Mouse (Mus musculus): ENCODE data around the gene Ube2s.

Ube2s gene

GRCm38 (mm10) chr7:4777851-4778637, 34.3 kb downstream of the Ube2s start:
- no peak for DNase-seq (ENCODE audit: low read depth, low spot score)

- DNase-seq (ENCODE audit: low read depth, low spot score), result peak; percentile 91
Measured at GRCm38 (mm10) chr7:4776861-4777830, 35.2 kb downstream of the Ube2s start.

GRCm38 (mm10) chr7:4776131-4776530, 36.3 kb downstream of the Ube2s start:
- no peak for DNase-seq (ENCODE audit: low read depth, low spot score)

- no peak for DNase-seq (ENCODE audit: low read depth, low spot score)
Measured at GRCm38 (mm10) chr7:4771202-4771601, 41.2 kb downstream of the Ube2s start, which contains the start of gene Fam71e2. Gene Fam71e2 (minus strand): TSS chr7:4771302.

GRCm38 (mm10) chr7:4764946-4765710, 47.3 kb downstream of the Ube2s start:
- no peak for DNase-seq (ENCODE audit: low read depth, low spot score)

- DNase-seq (ENCODE audit: low read depth, low spot score), result no peak
Measured at GRCm38 (mm10) chr7:4759670-4760069, 52.7 kb downstream of the Ube2s start.

- DNase-seq (ENCODE audit: low read depth, low spot score), result peak; percentile 99
Measured at GRCm38 (mm10) chr7:4752821-4753570, 59.4 kb downstream of the Ube2s start, which contains the start of gene Cox6b2. Gene Cox6b2 (minus strand): TSS chr7:4753094.

GRCm38 (mm10) chr7:4751971-4752820, 60.2 kb downstream of the Ube2s start:
- DNase-seq (ENCODE audit: low read depth, low spot score), result peak; percentile 98

- no peak for DNase-seq (ENCODE audit: low read depth, low spot score)
Measured at GRCm38 (mm10) chr7:4749169-4749568, 63.2 kb downstream of the Ube2s start.

- peak; percentile 70 for DNase-seq (ENCODE audit: low read depth, low spot score)
Measured at GRCm38 (mm10) chr7:4748321-4748720, 64.1 kb downstream of the Ube2s start.

GRCm38 (mm10) chr7:4747156-4747899, 65.1 kb downstream of the Ube2s start:
- DNase-seq (ENCODE audit: low read depth, low spot score), result no peak

GRCm38 (mm10) chr7:4746326-4746980, 65.9 kb downstream of the Ube2s start:
- DNase-seq (ENCODE audit: low read depth, low spot score), result no peak

- DNase-seq (ENCODE audit: low read depth, low spot score), result no peak
Measured at GRCm38 (mm10) chr7:4744886-4745285, 67.5 kb downstream of the Ube2s start.
